Mouse (Mus musculus) cerebellum, adult 9-10 months (tissue): Measurements from ENCODE around the gene Atm.
A peak's percentile ranks its signal among the peaks of the same experiment; 100 is the strongest.

Experiments
- DNase-seq: peaks from one replicate; pipeline ENCODE4 v3.0.0; 2022

Gene Atm

DNA sequence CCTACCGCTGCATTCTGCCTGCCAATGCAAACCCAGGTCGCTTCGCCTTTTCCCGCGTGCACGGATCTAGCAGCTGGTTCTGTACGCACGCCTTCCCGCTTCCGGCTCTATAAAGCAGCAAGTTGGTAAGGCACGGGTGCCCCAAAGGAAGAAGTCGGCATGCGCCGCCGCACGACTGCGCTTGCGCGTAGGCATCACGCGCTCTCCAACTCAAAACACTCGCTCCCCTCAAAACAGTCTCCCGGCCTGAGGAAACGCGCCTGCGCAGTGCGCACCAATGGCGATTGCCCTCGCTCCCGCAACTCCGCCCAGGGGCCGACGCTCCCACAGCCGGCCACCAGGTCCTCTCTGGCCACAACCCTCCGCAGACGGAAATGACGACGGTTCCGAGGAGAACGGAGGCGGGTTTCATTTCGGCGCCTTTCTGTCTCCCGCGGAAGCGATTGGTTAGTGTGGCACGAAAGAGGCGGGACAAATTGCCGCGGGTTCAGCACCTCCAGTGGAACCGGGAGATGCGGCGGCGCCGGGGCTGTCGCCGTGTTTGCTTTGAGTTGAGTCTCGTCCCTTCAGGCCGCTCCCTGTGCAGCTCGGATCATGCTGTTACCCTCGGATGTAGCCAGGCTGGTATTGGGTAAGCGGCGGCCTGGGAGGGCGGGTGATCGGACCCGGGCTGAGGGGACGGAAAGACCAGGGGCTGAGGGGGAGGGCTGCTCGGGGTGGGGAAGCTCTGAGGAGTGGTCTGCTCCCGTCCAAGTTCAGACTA, at the start of gene Atm, which contains the start of gene Npat:
Atm (minus strand) TSS at position 183 of the 763 bp plus-strand sequence.
Npat (plus strand) TSS at position 490 of the 763 bp plus-strand sequence.
- DNase-seq = peak; percentile 99

DNA sequence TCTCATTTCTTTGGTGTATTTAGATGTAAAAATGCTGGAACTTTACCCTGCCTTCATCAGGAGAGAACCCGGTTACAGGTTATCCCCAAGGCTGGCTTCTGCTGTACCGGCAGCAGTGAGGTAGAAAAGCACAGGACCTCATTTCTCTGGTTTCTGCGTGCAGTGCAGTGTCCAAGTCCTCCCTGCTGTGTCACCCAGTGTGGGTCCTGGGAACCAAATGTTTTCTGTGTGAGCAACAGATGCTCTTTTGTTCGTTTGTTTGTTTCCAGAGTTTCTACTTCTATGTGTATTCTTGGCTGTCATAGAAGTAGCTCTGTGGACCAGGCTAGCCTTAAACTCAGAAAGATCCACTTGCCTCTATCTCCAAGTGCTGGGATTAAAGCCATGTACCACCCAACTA, 45.3 kb upstream of the Atm start:
- DNase-seq = peak; percentile 75

DNA sequence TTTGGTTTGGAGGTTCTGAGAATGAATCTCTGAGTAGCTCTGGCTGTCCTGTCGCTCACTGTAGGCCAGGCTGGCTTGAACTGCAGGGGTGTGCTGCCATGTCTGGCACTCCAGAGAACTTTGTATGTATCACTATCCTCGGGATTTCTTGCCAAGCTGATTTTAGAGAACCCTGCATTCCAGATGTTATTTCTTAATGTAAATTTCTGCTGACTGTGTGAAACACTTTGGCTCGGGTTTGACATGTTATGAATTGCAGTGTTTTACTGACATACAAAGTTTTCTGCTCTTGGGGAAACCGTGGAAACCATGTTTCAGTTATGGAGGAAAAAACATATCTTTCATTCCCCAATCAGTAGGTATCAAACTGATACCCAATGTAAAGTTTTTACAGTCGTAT, 39.2 kb upstream of the Atm start:
- DNase-seq = no peak

DNA sequence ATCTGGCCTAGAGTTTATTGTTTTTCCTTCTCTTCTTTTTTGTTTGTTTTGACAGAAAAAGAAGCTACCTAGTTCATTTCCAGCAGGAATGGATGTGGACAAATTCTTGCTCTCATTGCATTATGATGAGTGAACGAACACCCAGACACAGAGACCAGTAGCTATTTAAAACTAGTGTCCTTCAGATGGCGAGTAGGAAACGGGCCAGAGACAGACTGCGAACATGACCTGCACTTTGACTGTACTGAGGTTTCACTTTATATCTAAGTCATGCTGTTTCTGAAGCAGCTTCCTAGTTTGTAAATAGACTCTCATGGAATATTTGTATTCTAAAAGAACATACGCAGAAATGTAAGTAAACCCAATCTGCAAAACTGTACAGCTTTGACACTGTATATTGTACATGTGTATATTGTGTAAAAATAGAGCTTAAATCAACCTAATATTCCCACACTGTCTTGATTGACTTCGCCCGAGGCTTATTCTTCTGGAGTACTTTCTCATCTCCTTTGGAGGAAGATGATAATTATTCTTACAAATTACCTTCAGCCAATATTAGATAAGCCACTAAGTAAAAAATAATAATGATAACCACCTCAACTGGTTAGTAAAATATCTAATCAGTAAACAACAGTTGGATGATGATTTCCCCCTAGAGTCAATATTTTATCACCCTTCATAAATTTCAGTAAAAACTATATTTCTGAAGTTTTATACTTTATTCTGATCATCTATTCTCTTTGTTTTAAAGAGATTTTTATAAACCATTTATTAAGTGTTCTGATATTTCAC, 36.2 kb upstream of the Atm start:
- DNase-seq = no peak

DNA sequence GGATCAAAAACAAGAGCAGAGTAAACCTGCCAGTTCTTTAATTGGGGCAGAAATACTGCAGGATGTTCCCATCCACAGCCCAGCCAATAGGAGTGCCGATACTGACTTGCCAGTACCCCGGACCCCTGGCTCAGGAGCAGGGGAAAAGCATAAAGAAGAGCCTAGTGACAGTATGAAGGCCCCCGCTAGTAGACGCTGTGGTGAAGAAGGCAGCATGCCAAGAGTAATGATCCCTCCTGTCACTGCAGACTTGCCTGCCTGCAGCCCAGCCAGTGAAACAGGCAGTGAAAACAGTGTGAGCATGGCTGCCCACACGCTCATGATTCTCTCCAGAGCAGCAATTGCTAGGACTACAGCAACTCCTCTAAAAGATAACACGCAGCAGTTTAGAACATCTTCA, 34.1 kb upstream of the Atm start:
- DNase-seq = peak; percentile 33

DNA sequence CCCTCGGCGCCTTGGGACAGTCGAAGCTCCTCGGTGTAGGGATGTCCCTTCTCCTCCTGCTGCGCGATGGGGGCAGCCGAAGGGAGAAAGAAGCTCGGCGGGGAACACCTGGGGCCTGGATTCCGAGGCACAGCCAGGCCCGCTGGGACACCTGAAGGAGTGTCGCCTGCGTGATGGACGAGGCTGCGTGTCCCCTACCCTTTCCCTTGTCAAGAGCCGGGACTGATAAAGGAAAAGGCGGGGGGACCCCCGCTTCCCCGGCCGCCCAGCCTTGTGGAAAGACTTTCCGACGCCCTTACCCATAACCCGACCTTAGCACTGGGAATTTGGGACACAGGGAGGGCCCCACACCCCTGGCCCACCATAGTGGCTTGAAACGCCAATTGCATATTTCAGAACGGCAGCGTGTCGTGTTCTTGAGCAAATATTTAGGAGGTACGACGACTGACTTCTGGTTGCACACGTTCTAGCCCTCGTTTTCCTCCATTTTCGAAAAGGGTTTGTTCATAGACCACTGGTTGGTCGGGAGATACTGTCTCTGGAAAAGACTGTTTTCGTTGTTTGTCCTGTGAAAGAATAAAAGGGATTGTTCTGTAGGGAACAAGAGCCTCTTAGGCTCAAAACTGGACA, 911 bp upstream of the Atm start:
- DNase-seq = peak; percentile 44

DNA sequence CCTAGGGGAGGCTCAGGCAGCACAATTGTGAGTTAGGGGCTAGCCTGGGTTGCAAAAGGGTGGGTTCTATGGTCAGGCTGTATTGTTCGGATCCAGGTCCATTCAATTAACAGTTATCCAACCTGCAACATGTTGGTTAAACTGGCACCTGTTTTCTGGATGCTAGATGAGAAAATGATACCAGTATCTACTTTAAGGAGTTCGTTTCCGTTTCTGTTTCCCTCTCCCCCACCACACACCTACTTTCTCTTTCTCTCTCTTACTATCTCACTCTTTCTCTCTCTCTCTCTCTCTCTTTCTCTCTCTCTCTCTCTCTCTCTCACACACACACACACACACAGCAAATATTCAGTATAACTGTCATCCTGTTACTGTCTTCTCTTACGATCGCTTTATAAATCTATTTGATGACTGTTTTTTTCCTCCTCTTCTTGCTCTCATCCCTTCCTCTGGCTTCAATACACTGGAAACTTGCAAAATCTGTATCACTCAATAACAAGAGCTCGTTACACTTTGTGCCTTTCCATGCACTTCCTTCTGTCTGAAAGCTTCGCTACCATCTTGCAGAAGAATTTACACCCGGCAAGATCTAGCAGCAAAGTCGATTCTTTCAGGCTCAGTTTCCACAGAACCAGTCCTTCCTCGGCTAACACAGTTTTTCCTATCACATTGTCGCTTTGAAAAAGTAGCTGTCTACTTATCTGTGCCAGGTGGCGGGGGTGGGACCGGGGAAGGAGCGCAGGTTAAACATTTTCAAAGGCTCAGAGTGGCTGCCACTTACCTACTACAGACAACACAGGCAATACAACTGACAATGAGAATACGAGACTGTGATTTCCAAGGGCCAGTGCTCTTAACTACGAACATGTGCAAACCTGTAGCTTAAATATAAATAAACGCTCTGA, 872 bp downstream of the Atm start:
- peak; percentile 23 for DNase-seq

DNA sequence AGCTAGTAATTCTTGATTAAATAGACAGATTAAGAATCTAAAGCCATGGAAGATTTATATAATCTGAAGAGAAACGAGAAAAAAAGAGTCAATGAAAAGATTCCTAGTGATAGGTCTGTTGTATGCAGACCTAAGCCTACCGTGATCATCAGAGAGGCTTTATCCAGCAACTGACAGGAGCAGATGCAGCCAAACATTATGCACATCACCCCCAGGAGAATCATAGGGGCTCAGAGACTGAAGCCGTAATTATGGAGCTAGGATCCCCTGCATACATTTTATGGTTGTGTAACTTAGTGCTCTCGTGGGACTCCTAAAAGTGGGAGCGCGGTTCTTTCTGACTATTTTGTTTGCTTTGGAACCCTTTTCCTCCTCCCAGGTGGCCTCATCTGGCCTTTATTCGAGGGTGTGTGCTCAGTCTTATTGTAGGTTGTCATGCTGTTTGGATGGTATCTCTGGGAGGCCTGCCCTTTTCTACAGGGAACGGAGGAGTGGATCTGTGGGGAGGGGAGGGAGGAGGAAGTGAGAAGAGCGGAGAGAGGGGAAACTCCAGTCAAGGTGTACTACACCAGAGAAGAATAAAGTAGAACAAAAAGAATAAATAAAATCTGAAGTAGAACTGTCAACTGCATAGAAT, 19.0 kb downstream of the Atm start:
- no peak for DNase-seq

DNA sequence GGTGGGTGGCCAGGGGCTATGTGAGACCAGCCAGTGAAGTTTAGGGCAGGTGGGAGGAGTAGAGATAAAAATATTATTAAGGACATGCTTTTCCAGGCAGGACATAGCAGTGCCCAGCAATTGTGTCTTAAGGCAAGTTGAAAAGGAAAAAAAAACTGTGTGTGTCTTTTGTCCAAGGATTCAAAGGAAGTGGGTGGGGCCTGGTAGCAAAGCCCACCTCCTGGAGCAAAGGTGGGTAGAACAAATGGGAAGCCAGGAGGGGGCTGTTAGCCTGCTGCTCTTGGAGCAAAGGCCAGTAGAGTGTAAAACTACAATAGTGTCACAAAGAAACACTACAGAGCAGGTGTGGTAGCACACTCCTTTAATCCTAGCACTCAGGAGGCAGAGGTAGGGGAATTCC, 22.4 kb downstream of the Atm start:
- no peak for DNase-seq

DNA sequence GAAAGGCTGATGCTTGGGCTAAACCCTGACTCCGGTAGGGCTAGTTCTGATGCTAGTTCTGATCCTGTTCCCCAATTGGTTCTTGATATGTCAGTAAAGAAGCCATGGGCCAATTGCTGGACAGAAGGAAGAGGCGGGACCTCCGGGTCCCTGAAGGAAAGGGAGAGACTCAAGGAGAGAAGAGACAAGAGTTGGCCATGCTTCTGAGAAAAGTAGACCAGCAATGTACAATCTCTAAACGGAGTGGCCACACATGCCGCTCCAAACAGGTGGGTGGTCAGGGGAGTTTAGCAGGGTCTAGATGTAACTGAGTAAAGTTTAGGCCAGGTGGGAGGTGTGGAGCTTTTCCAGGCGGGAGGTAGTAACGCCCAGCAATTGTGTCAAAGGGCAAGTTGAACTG, 28.5 kb downstream of the Atm start:
- no peak for DNase-seq

DNA sequence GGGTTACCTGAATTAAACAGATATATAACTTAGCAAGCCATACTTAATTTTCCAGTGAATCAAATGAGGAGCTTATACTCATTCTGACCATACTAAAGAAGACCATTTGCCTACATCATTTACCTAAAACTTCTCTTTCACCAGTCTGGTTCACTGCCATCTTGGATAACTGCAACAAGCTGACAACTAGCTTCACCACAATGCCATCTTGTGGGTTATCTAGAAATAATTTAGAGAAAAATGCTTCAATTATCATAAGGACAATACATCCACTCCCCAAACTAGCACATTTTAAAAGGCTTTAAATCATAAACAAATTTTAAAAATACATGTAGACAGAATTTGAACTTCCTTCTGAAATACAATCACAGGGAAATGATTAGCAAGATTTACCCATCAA, 50.7 kb downstream of the Atm start:
- no peak for DNase-seq

DNA sequence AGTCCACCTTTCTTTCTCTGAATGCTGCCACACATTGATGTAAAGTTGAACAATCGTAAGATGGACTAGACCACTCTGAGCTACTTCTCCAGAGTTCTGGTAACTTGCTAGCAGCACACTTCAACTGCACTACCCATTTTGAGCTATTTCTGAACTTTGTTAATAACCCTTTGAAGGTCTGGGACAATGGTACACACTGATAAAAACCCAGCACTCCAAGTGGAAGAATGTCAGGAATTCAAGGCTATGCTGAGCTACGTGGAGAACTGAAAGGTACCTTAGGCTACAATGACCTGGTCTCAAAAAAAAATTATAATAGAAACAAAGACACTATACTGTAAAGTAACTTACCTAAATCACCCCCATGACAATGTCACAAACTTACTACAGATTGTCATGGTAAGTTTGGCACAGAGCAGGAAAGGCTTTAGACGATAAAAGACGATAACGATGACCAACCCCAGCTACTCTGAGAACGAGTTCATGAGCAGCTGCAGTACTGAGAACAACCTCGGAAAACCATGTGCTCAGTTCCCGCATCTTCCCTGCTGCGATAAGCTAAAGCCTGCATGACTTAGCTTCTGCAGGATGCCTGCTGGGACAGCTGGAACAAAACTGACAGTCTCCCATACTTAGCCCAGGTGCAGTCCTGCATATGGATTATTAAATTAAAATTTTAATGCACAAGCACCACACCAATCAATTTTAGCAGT, 63.6 kb downstream of the Atm start:
- no peak for DNase-seq

DNA sequence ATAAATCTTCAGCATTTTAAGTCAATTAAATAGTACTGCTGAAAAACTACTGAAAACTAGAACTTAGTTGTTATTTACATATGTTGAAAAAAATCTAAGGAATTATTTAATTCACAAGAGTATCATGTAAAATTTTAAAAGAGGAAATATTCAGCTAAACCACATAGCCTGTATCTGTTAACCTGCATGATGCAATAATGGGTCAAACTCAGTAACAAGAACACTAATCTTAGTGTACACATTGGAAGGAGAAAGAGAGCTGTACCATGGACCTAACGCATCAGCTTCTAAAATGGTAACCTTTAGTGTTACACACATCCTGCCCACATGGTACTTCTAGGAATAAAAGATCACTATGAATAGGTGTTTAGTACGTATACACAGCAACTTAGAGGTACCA, 84.5 kb downstream of the Atm start:
- no peak for DNase-seq

DNA sequence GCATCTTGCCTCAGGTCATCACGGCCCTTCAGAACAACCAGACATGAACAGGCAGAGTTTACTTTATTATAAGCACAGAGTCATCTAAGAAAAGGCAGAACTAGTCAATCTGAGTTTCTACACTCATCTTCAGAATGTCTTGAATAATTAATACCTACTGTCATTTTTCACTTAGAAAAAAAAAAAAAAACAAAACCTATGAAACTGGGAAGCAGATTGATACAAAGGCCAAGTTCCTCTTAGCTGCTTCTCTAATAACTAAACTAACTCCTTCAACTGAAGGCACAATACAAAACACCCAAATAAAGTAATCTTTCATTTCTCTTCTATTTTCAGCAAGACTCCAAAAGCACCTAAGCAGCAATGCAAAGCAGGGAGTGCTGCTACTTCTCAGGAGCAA, 85.9 kb downstream of the Atm start:
- DNase-seq = no peak

DNA sequence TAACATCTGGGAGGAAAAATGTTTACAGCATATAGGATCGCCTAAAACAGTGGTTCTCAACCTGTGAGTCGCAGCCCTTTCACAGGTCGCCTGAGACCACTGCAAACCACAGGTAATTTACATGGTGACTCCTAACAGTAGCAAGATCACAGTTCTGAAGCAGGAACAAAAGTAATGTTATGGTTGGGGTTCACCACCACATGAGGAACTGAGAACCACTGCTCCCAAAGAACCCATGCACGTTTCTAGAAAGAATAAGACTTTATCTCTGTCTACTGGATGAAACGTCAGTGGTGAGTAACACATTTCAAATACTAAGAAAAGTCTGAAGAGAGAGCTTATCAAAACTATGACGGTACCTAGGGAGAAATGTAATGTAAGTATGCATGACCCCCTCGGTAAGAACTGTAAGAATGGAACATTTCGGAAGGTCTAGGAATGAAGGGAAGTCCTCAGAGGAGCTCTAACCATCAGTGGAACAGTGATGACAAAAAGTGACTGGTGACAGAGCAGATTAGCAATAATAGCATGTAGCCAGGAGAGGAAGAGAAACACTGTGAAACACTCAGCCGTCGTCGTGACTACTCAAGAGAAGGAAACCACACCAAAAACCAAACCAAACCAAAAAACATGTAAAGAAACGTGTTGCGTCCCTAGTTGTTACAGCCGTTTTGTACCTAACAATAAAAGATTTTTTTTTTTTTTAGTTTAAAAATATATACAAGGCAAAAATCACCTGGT, 100.5 kb downstream of the Atm start:
- DNase-seq = no peak

DNA sequence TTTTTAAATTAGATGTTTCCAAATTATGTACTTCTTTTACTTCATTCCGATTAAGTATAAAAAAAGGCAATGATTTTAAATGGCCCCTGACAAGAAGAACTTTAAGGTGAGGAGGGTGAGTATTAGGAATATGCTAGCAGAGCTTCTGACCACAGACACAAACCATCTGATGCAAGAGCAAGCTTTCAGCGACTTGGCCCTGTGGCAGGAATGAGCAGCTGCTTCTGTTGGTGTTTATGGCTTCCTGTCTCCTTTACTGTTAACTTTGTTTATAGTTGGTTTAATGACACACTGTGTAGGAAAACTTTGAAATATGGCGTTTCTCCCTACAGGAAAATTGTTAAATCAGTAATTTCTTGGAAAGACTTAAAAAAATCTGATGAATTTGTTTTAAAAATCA, 108.9 kb downstream of the Atm start:
- no peak for DNase-seq

DNA sequence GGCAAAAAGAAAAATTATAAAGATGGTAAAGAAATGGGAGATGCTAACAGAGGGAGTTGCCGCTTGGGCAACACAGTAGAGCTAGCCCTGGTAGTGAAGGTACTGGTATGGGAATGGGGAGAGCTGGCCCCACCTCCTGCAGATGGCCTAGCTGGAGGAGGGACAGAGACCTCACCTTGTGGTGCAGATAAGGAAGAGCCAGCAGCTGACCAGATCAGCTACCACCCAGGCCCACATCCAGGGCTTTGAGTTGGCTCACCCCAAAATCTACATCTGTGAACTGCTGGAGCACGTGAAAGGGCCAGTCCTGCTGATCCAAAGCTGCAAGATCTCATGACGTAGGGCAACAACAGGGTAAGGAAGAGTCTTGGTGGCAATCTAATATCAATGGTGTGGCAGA, 109.8 kb downstream of the Atm start:
- no peak for DNase-seq

DNA sequence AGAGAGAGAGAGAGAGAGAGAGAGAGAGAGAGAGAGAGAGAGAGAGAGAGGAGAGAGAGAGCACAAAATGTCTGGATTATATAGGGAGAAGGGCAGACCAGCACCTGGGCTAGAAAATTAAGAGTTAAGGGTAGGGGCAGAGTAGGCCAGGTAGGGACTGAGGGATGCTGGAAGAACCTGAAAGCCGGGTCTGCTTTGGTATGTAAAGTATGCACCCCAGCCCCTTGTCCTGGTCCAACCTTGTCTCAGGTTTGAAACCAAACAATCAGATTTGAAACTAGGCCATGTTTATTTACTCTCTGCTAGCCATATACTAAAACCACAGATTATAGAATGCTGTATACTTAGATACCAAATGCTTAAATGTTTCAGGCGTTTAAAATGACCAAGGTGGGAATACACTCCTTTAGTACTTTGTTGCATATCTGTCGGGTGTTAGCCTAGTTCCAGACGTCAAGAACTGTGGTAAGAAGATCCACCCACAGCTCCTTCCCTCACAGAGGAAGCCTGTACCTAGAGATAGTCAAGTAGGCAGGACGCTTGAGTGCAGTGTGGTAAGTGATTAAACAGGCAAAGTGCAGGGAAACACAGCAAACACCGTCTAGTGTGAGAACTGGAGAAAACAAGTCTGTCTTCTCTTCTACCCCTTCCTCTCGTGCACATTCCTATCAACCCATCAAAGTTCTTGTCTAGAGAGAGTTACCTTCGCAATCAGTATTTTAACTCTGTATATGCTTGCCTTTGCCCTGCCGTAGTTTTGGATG, 114.2 kb downstream of the Atm start:
- no peak for DNase-seq

DNA sequence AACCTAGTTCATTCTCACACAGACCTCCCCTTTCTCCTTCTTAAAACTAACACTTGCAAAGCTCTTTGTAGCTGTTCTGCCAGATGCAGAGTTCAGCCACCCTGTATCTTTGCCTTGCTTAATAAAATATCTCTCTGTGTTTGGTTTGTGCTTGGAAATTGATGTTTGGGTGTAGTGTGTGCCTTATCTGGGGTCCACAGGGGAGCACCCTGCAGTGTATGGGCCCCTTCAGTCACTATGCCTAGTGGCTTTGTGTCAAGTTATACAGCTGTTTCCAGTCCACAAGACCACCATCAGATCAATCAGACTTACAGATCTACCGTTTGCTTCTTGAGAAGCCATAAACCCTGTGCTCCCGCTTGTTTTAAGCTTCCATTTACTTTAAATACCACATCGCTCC, 127.1 kb downstream of the Atm start:
- DNase-seq = no peak

DNA sequence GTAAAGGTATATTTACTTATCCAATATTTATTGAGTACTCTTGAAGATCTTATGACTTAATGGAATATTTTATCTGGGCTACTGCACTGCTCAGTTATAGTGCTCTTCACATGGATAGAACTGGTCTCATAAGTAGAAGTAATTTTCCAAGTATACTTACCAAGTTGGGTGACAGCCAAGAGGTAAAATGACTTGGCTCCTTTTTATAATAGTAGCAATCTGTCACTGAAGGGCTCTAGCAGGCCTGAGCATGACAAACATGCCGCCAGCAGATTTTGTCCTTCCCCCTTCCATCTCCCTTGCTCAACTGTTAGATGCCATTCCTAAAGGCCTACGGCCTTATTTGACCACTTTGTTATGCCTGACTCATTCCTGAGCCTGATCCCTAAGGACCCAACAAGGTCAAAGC, 127.6 kb downstream of the Atm start:
- DNase-seq = no peak
